Comparison of ENCODE assay signal across 8 mouse cellular contexts in the genomic region with DNA sequence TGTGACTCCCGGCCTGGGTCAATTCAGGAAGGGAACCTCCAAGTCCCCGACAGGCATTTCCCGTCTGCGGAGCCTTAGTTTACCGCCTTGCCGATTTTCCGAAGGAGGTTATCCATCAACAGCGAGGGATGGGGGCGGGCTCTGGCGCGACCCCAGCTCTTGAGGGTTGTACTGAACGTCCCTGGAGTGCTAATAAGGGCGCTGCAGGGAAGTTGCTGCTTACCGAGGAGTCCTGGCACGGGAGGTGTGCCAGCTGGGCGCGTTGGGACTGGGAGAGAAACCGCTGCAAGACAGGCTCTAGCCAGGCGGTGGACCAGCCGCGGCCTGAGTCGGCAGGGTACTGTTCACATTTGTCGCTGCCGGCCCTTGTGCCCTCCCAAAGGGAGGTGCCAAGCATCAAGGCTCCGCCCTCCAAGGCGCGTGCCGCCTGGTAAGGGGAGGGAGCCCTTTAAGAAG. TPM values are rescaled to one million over a fixed set of nuclear protein-coding genes. Genes with fewer than 3 reads are reported as not detected.
DNase-seq lines count a peak whose midpoint lies in the region; ATAC-seq and TF ChIP-seq lines count a peak whose summit lies in the region.

No protein-coding gene starts in this region.

- peak overlapping the region; percentile 87 for H3K4me2 ChIP-seq in embryonic facial prominence, embryonic 11.5 days (ENCODE audit: low read depth, low read length)
- H3K4me2 ChIP-seq in limb, embryonic 13.5 days (replicated peaks): peak overlapping the region; percentile 81
- peak overlapping the region; percentile 94 for H3K4me2 ChIP-seq in midbrain, embryonic 15.5 days

- no peaks in the 10 kb centered on the region for H3K9me3 ChIP-seq in embryonic facial prominence, embryonic 11.5 days (replicated peaks; ENCODE audit: control insufficient read depth, low read length)
- no peaks in the 10 kb centered on the region for H3K9me3 ChIP-seq in limb, embryonic 13.5 days
- no peaks in the 10 kb centered on the region for H3K9me3 ChIP-seq in midbrain, embryonic 15.5 days

- H3K27me3 ChIP-seq in embryonic facial prominence, embryonic 11.5 days (ENCODE audit: control insufficient read depth, insufficient read depth, low read length): no peaks in the 10 kb centered on the region
- no peaks in the 10 kb centered on the region for H3K27me3 ChIP-seq in kidney, adult 2 months (replicated peaks; ENCODE audit: control insufficient read depth, insufficient read depth, low read length)
- no peaks in the 10 kb centered on the region for H3K27me3 ChIP-seq in limb, embryonic 13.5 days
- 0 out of 2 replicates have a peak, but pooled peaks cover 4% of the 10 kb centered on the region for H3K27me3 ChIP-seq in midbrain, embryonic 15.5 days (replicated peaks)

- TF ChIP-seq POLR2A in kidney, adult 2 months (IDR thresholded peaks at IDR 0.05; ENCODE audit: low read depth, low read length): peak; percentile 77

- DNase-seq in 3T3-L1 (ENCODE audit: low read depth, low spot score): peak; percentile 89
- DNase-seq in adrenal gland, postnatal 25 days: peak; percentile 92
- DNase-seq in embryonic facial prominence, embryonic 11.5 days (ENCODE audit: low spot score): peak; percentile 90
- peak; percentile 89 to 91 for DNase-seq in heart, adult 18-20 months
- DNase-seq in kidney, adult 2 months: peak; percentile 93
- peak; percentile 75 to 83 for DNase-seq in spleen, adult 18-20 months

- WGBS in embryonic facial prominence, embryonic 11.5 days: 0% methylated on average over 28 of the region's 28 CpGs
- under 1% methylated on average over 28 of the region's 28 CpGs for WGBS in kidney, adult 2 months
- under 1% methylated on average over 28 of the region's 28 CpGs for whole genome bisulfite sequencing in limb, embryonic 13.5 days
- WGBS in midbrain, embryonic 15.5 days: 0% methylated on average over 28 of the region's 28 CpGs

- peak; percentile 81 for ATAC-seq in embryonic facial prominence, embryonic 11.5 days (replicated peaks; ENCODE audit: insufficient number of reproducible peaks, low FRiP score, low TSS enrichment, low read depth)
- ATAC-seq in limb, embryonic 13.5 days (ENCODE audit: low FRiP score, low read depth): peak; percentile 76
- ATAC-seq in midbrain, embryonic 15.5 days (replicated peaks): peak; percentile 87

- peak overlapping the region; percentile 77 for H3K9ac ChIP-seq in embryonic facial prominence, embryonic 11.5 days (replicated peaks; ENCODE audit: low read length)
- peak overlapping the region; percentile 86 for H3K9ac ChIP-seq in limb, embryonic 13.5 days
- H3K9ac ChIP-seq in midbrain, embryonic 15.5 days: peak overlapping the region; percentile 71

- H3K4me3 ChIP-seq in embryonic facial prominence, embryonic 11.5 days (ENCODE audit: low read depth, low read length): peak overlapping the region; percentile 81
- H3K4me3 ChIP-seq in kidney, adult 2 months (ENCODE audit: insufficient read depth, low read depth, low read length): peak overlapping the region; percentile 65
- peak overlapping the region; percentile 83 for H3K4me3 ChIP-seq in limb, embryonic 13.5 days
- H3K4me3 ChIP-seq in midbrain, embryonic 15.5 days: peak overlapping the region; percentile 83

- peaks cover 3% of the 10 kb centered on the region; the same call in 1 of the 2 replicates for H3K4me1 ChIP-seq in embryonic facial prominence, embryonic 11.5 days (ENCODE audit: control insufficient read depth, insufficient read depth, low read length)
- H3K4me1 ChIP-seq in kidney, adult 2 months (ENCODE audit: control insufficient read depth, insufficient read depth, low read length): peaks cover 4% of the 10 kb centered on the region
- H3K4me1 ChIP-seq in limb, embryonic 13.5 days: peaks cover 18% of the 10 kb centered on the region
- peaks cover 19% of the 10 kb centered on the region for H3K4me1 ChIP-seq in midbrain, embryonic 15.5 days

- peak overlapping the region; percentile 47; the same call in 1 of the 2 replicates for H3K27ac ChIP-seq in embryonic facial prominence, embryonic 11.5 days (replicated peaks; ENCODE audit: low read depth, low read length)
- peak overlapping the region; percentile 32; the same call in 1 of the 2 replicates for H3K27ac ChIP-seq in kidney, adult 2 months (ENCODE audit: insufficient read depth, low read depth, low read length)
- H3K27ac ChIP-seq in limb, embryonic 13.5 days: peak overlapping the region; percentile 88
- peak overlapping the region; percentile 81 for H3K27ac ChIP-seq in midbrain, embryonic 15.5 days

- H3K36me3 ChIP-seq in embryonic facial prominence, embryonic 11.5 days (replicated peaks; ENCODE audit: control insufficient read depth, insufficient read depth, low read depth, low read length): no peaks in the 10 kb centered on the region
- H3K36me3 ChIP-seq in kidney, adult 2 months (ENCODE audit: control insufficient read depth, insufficient read depth, low read length): no peaks in the 10 kb centered on the region
- H3K36me3 ChIP-seq in limb, embryonic 13.5 days: peaks cover 30% of the 10 kb centered on the region
- H3K36me3 ChIP-seq in midbrain, embryonic 15.5 days (replicated peaks): peaks cover 17% of the 10 kb centered on the region

- peak; percentile 22; the same call in 1 of the 2 replicates for TF ChIP-seq CTCF in kidney, adult 2 months (conservative IDR thresholded peaks at IDR 0.05; ENCODE audit: insufficient read depth, insufficient read length, low read depth, low read length)

RNA-seq across cellular contexts. Expression of gene Slc26a6, which starts 1.2 kb away (rescaled TPM):
- total RNA-seq in adrenal gland, postnatal 25 days (2021): 10.3 and 16.4 TPM in 2 replicates
- polyA plus RNA-seq in embryonic facial prominence, embryonic 11.5 days (2014; fragmentation: Nextera tagmentation; extraction: Ambion mirVana): 14.5 and 15.5 TPM in 2 replicates
- 10 to 100 TPM; 19.6 to 19.8 TPM for total RNA-seq in heart, adult 18-20 months (2021)
- polyA plus RNA-seq in kidney, adult 2 months (2012; rRNA removed): 33.9 and 37.2 TPM in 2 replicates
- polyA plus RNA-seq in limb, embryonic 13.5 days (2015; fragmentation: Nextera tagmentation; extraction: Ambion mirVana): 19.0 and 19.6 TPM in 2 replicates
- 16.7 and 17.8 TPM in 2 replicates for polyA plus RNA-seq in midbrain, embryonic 15.5 days (2015; fragmentation: Nextera tagmentation; extraction: Ambion mirVana)

RNA-seq across cellular contexts. Expression of gene Celsr3, which starts 28.1 kb away (rescaled TPM):
- 4.2 and 5.5 TPM in 2 replicates for total RNA-seq in adrenal gland, postnatal 25 days (2021)
- 1.0 and 1.2 TPM in 2 replicates for polyA plus RNA-seq in embryonic facial prominence, embryonic 11.5 days (2014; fragmentation: Nextera tagmentation; extraction: Ambion mirVana)
- total RNA-seq in heart, adult 18-20 months (2021): under 1 TPM in 1 of 2 experiments, not detected in 1; 0.03 TPM
- 0.18 and 0.19 TPM in 2 replicates for polyA plus RNA-seq in kidney, adult 2 months (2012; rRNA removed)
- polyA plus RNA-seq in limb, embryonic 13.5 days (2015; fragmentation: Nextera tagmentation; extraction: Ambion mirVana): 0.09 and 0.13 TPM in 2 replicates
- polyA plus RNA-seq in midbrain, embryonic 15.5 days (2015; fragmentation: Nextera tagmentation; extraction: Ambion mirVana): 19.6 and 21.3 TPM in 2 replicates

RNA-seq across cellular contexts. Expression of gene Nckipsd, which starts 46.1 kb away (rescaled TPM):
- 7.3 and 10.6 TPM in 2 replicates for total RNA-seq in adrenal gland, postnatal 25 days (2021)
- polyA plus RNA-seq in embryonic facial prominence, embryonic 11.5 days (2014; fragmentation: Nextera tagmentation; extraction: Ambion mirVana): 9.1 and 12.1 TPM in 2 replicates
- 1 to 10 TPM; 8.6 to 9.6 TPM for total RNA-seq in heart, adult 18-20 months (2021)
- 19.1 and 24.1 TPM in 2 replicates for polyA plus RNA-seq in kidney, adult 2 months (2012; rRNA removed)
- 17.2 and 22.5 TPM in 2 replicates for polyA plus RNA-seq in limb, embryonic 13.5 days (2015; fragmentation: Nextera tagmentation; extraction: Ambion mirVana)
- polyA plus RNA-seq in midbrain, embryonic 15.5 days (2015; fragmentation: Nextera tagmentation; extraction: Ambion mirVana): 34.9 and 38.1 TPM in 2 replicates

Comparison
In these comparisons a context has a peak if more than half of its experiments do, and no peak if none do; other contexts are left out.
1. Peak in every context shown above with its lines: DNase-seq, ATAC-seq, H3K4me3 ChIP-seq and H3K27ac ChIP-seq.
2. H3K27ac ChIP-seq: peak in every context shown above with its lines; median percentile 88 in limb, embryonic 13.5 days; 81 in midbrain, embryonic 15.5 days; 47 in embryonic facial prominence, embryonic 11.5 days; 32 in kidney, adult 2 months.